Mouse (Mus musculus) midbrain, postnatal 0 days (tissue): ENCODE results near the gene Gm49776. TPM values are rescaled to one million over a fixed set of nuclear protein-coding genes. Genes with fewer than 3 reads are reported as not detected.

Experiments
- ATAC-seq: fragments of 200-750 bp; cut with Nextera tagmentation; 2 replicates; pipeline ENCODE4 v1.8.0; 2017; ENCODE audit warnings: moderate number of reproducible peaks, mild to moderate bottlenecking, moderate TSS enrichment, moderate library complexity; ENCODE audit not compliant: low FRiP score
- DNase-seq: peaks from one replicate; pipeline ENCODE4 v3.0.0-alpha.2; 2015; ENCODE audit warnings: low spot score
- H3K27ac ChIP-seq: fragments of 300-500 bp; sonication (generic); 2 replicates; pipeline ENCODE4 v1.5.1; 2014; ENCODE audit warnings: low read depth, mild to moderate bottlenecking, low read length, mixed read lengths
- H3K27me3 ChIP-seq: fragments of 300-500 bp; sonication (generic); 2 replicates; pipeline ENCODE4 v1.6.1; 2014; ENCODE audit warnings: low read length, control low read depth, mixed read lengths; ENCODE audit not compliant: insufficient read depth
- H3K36me3 ChIP-seq: fragments of 300-500 bp; sonication (generic); 2 replicates; pipeline ENCODE4 v1.6.1; 2014; ENCODE audit warnings: low read length, control low read depth, mixed read lengths; ENCODE audit not compliant: insufficient read depth
- H3K4me1 ChIP-seq: fragments of 300-500 bp; sonication (generic); 2 replicates; pipeline ENCODE4 v1.6.1; 2014; ENCODE audit warnings: mild to moderate bottlenecking, control low read depth, antibody characterized with exemption, low read length, mixed read lengths; ENCODE audit not compliant: insufficient read depth
- H3K4me2 ChIP-seq: fragments of 300-500 bp; sonication (generic); 2 replicates; pipeline ENCODE4 v1.6.1; 2014; ENCODE audit warnings: low read depth, mild to moderate bottlenecking, low read length, mixed read lengths; ENCODE audit not compliant: poor library complexity, severe bottlenecking
- H3K4me3 ChIP-seq: fragments of 300-500 bp; sonication (generic); 2 replicates; pipeline ENCODE4 v1.5.1; 2014; ENCODE audit warnings: low read depth, mild to moderate bottlenecking, low read length, moderate library complexity
- H3K9ac ChIP-seq: fragments of 300-500 bp; sonication (generic); replicated peaks from 2 replicates; pipeline ENCODE4 v1.6.1; 2014; ENCODE audit warnings: mild to moderate bottlenecking, low read length, moderate library complexity, mixed read lengths; ENCODE audit not compliant: poor library complexity, severe bottlenecking
- H3K9me3 ChIP-seq: fragments of 300-500 bp; sonication (generic); 2 replicates; pipeline ENCODE4 v1.6.1; 2016; ENCODE audit warnings: low read length, control low read depth
- CTCF ChIP-seq: IDR thresholded peaks from 2 replicates; pipeline ENCODE4 v1.5.1; 2016; ENCODE audit warnings: antibody characterized with exemption, mild to moderate bottlenecking
- WGBS: fragments of 180-500 bp; shearing (Covaris S2); extraction: QIAGEN DNeasy Blood & Tissue Kit; methylation state at CpG from one replicate; pipeline ENCODE4 v1.1.7; 2014; 5-methylcytosine and 5-hydroxymethylcytosine counted together
- polyA plus RNA-seq: library from polyadenylated mRNA; unstranded; fragments of >200 nt; fragmentation: Nextera tagmentation; extraction: Ambion mirVana; gene quantifications from 2 replicates; pipeline ENCODE4 v1.2.1, GENCODE M21; 2015
- total RNA-seq: library from RNA; depleted of rRNA; stranded (reverse); fragments of >200 nt; gene quantifications from 2 replicates; pipeline ENCODE4 v1.2.3, GENCODE M21; 2014

The Gm49776 gene
- total and polyA plus RNA-seq, 2 experiments from 2014 or later = 1.3 TPM; not detected in 1

DNA sequence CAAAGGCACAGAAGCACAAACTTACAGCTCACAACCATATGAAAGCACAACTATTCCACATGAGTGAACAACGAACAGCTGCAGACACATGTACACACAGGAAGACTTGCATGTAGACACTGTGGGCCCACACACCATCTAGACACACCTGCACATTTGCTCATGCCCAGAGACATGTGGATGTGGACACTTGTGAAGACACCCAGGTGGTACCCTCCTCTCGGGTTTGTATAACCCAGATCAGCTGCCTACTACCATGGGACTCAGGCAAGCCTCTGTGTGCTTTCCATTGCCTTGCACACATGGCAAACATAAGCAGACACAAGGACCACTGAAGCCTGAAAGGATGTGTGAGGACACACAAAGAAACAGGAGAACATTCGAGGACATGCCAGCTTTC is 27.1 kb downstream of the Gm49776 start:
- Histone ChIP-seq H3K27ac (no peak overlapping the region), H3K9me3 (no peaks in the 10 kb centered on the region), H3K4me2 (no peak overlapping the region), H3K9ac (no peak overlapping the region), H3K4me3 (no peak overlapping the region), H3K27me3 (no peaks in the 10 kb centered on the region), H3K36me3 (peaks cover 21% of the 10 kb centered on the region), H3K4me1 (peaks cover 13% of the 10 kb centered on the region; the same call in 1 of the 2 replicates)
- no peak for TF ChIP-seq CTCF
- DNase-seq = no peak
- no peak for ATAC-seq
- WGBS = 96% methylated on average over 3 of the region's 3 CpGs

DNA sequence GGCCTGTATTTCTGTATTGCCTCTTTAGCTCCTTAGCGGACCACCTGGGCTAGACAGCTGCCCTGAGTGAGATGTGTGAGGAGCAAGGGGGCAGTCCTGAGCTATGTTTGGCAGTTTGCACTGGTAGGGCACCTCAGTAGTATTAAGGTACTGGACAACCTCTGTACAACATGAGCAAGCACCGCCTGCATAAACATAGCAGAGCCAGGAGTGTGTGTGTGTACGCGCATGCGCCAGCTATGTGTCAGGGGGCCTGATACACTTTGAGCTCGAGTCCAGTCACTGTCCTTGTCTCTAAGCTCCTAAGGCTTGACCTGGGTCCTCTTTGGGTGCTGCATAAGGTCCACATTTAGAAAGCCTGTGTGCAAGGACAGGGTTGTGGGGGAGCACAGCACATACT is 27.5 kb downstream of the Gm49776 start:
- no peak overlapping the region for H3K9ac ChIP-seq
- H3K27me3 ChIP-seq = no peaks in the 10 kb centered on the region
- peaks cover 25% of the 10 kb centered on the region for H3K36me3 ChIP-seq
- ATAC-seq (no peak), DNase-seq (no peak)
- no peak overlapping the region for H3K4me3 ChIP-seq
- H3K27ac ChIP-seq = no peak overlapping the region
- TF ChIP-seq CTCF = no peak; the same call in 1 of the 2 replicates
- no peaks in the 10 kb centered on the region for H3K9me3 ChIP-seq
- 92% methylated on average over 6 of the region's 6 CpGs for WGBS
- H3K4me2 ChIP-seq = no peak overlapping the region
- H3K4me1 ChIP-seq = peaks cover 9% of the 10 kb centered on the region; the same call in 1 of the 2 replicates

DNA sequence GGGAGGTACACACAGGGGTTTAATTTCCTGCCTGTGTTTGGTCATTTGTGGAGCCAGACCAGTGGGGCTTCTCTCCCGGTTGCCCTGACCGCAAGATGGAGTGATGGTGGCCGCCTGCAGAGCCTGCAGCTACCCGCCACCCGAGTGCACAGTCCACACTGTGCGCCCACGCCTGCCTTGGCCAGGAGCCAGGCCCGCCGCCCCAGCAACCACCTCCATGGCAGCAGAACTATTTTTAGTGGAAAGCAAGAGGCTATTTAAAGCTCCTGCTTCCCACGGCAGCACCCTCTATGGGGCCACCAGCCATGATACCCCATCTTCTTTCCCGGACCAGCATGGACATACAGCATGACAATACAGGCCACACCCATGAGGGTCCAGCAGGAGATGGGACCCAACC is 28.5 kb downstream of the Gm49776 start:
- H3K9me3 ChIP-seq = no peaks in the 10 kb centered on the region
- no peak overlapping the region for H3K4me3 ChIP-seq
- H3K27me3 ChIP-seq = no peaks in the 10 kb centered on the region
- peaks cover 35% of the 10 kb centered on the region for H3K36me3 ChIP-seq
- DNase-seq (no peak), ATAC-seq (no peak)
- H3K4me1 ChIP-seq = peaks cover 8% of the 10 kb centered on the region; the same call in 1 of the 2 replicates
- 0 out of 2 replicates have a peak overlapping the region, but pooled peaks have one; percentile 4 for H3K9ac ChIP-seq
- 70% methylated on average over 11 of the region's 11 CpGs for WGBS
- no peak overlapping the region for H3K4me2 ChIP-seq
- no peak for TF ChIP-seq CTCF
- H3K27ac ChIP-seq = no peak overlapping the region

DNA sequence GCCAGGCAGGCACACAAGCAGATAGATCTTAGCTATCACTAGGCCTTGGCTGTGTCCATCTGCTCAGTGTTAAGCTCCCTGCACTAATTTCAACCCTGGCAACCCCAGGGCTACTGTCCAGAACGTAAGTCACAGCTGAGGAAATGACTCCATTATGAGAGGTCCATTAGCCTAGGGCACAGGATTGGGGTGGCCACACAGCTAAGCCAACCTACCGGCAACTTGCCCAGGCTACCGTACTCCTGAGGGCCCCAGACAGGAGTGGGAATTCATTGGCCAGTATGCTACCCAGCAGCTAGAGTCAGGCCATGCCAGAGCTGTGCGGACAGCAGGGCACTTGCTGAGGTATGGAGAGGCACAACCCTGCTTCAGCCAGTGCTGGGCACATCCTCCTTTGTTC is 29.3 kb downstream of the Gm49776 start:
- Histone ChIP-seq H3K9ac (no peak overlapping the region), H3K9me3 (no peaks in the 10 kb centered on the region), H3K4me1 (peaks cover 8% of the 10 kb centered on the region; the same call in 1 of the 2 replicates), H3K4me2 (no peak overlapping the region), H3K27ac (no peak overlapping the region), H3K4me3 (no peak overlapping the region), H3K36me3 (peaks cover 41% of the 10 kb centered on the region), H3K27me3 (no peaks in the 10 kb centered on the region)
- no peak for TF ChIP-seq CTCF
- no peak for ATAC-seq
- peak; percentile 37 for DNase-seq
- 84% methylated on average over 4 of the region's 4 CpGs for WGBS

DNA sequence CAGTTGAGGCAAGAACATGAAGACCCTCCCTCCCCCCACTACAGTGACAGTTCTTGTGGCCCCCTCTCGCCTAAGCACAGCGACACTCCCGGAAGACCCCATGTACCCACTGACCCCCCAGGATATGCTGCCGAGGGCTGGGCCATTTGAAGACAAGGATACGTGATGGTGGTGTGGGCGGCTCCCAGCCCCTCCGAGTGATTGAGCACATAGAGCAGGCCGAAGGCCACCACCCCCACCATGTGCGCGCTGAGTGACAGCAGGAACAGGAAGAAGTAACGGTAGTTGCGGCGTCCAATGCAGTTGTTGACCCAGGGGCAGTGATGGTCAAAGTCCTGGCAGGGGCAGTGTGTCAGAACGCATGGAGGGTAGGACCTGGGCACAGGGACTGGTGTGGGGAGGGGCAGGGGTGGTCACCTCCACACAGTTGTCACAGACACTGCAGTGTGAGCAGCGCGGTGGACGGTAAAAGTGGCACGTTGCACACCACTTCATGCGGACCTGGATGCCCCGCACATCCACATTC is 30.2 kb downstream of the Gm49776 start:
- H3K27me3 ChIP-seq = no peaks in the 10 kb centered on the region
- H3K4me1 ChIP-seq = peaks cover 4% of the 10 kb centered on the region; the same call in 1 of the 2 replicates
- DNase-seq (no peak), ATAC-seq (no peak)
- 94% methylated on average over 20 of the region's 20 CpGs for WGBS
- H3K9ac ChIP-seq = no peak overlapping the region
- no peak overlapping the region for H3K4me3 ChIP-seq
- no peaks in the 10 kb centered on the region for H3K9me3 ChIP-seq
- TF ChIP-seq CTCF = no peak
- H3K36me3 ChIP-seq = peaks cover 50% of the 10 kb centered on the region
- H3K4me2 ChIP-seq = no peak overlapping the region
- no peak overlapping the region for H3K27ac ChIP-seq

DNA sequence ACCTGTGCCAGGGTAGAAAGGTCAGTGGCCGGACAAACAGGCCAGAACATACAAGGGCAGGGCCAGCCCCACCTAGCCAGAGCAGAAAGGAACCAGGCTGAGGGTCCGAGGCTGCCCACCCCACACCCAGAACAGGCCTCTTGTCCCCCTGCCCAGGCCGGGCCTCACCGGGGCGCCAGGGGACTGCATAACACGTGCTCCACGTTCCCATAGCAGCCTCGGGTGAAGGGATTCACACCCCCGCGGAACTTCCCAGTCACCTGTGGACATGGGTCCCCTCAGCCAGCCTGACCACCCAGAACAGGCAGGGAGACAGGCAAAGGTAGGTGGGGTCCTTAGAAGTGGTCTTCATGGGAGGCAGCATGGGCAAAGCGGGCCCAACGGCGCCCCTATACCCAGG is 30.9 kb downstream of the Gm49776 start:
- Histone ChIP-seq H3K9ac (no peak overlapping the region), H3K36me3 (peaks cover 56% of the 10 kb centered on the region), H3K27ac (no peak overlapping the region), H3K4me1 (peaks cover 4% of the 10 kb centered on the region; the same call in 1 of the 2 replicates), H3K27me3 (no peaks in the 10 kb centered on the region), H3K4me3 (no peak overlapping the region), H3K4me2 (no peak overlapping the region), H3K9me3 (no peaks in the 10 kb centered on the region)
- no peak for DNase-seq
- no peak for TF ChIP-seq CTCF
- ATAC-seq = no peak
- 97% methylated on average over 13 of the region's 13 CpGs for WGBS
